Mouse (Mus musculus): Measurements from ENCODE around the gene Gm48551. TPM values are rescaled to one million over a fixed set of nuclear protein-coding genes. Genes with fewer than 3 reads are reported as not detected.

Gm48551 gene
- total RNA-seq (2021) = 1 to 10 TPM; 2.4 to 3.2 TPM
- long read RNA-seq, experiment 1, partial matches to known transcripts = 0 of 7 reads
- long read RNA-seq, experiment 1, other reads (novel, unspliced or antisense) = 7 of 7 reads
- long read RNA-seq, experiment 2, partial matches to known transcripts = 0 of 6 reads
- long read RNA-seq, experiment 2, other reads (novel, unspliced or antisense) = 6 of 6 reads

DNA sequence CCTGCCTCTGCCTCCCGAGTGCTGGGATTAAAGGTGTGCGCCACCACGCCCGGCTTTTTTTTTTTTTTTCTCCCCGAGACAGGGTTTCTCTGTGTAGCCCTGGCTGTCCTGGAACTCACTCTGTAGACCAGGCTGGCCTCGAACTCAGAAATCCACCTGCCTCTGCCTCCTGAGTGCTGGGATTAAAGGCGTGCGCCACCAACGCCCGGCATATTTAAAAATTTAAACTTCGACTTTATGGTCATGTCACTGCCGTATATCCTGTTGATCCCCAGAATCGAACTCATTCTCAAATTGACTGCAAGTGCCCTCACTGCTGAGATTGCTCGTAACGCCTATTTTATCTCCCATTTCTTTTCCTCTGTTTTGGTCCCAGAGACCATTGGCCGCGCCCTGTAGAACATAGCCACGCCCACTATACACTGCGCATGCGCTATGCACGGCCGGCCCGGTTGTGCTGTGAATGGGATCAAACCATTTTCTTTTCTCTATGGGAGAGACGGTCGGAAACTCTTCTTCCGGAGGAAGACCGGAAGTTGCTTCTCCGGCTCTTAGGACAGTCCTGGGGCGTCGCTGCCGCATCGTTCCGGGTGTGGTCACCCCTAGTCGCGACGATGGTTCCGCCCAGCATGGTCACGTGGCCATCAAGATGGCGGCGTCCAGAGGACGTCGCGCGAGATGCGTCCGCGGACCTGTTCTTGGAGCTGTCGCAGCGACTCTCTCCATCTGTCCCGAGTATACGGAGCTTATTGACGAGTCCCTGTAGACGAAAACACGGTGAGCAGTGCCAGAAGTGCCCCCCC lies at the start of gene Gm48551, which contains the start of gene Dohh:
TSS of gene Gm48551 (plus strand) at position 665 of the 803 bp plus-strand sequence.
TSS of gene Dohh (plus strand) at position 627 of the 803 bp plus-strand sequence.
- intact Hi-C loops (cut with DNase I) = no loop called here
- DNase-seq (ENCODE audit: low spot score in 2 of 2) = peak; percentile 99

DNA sequence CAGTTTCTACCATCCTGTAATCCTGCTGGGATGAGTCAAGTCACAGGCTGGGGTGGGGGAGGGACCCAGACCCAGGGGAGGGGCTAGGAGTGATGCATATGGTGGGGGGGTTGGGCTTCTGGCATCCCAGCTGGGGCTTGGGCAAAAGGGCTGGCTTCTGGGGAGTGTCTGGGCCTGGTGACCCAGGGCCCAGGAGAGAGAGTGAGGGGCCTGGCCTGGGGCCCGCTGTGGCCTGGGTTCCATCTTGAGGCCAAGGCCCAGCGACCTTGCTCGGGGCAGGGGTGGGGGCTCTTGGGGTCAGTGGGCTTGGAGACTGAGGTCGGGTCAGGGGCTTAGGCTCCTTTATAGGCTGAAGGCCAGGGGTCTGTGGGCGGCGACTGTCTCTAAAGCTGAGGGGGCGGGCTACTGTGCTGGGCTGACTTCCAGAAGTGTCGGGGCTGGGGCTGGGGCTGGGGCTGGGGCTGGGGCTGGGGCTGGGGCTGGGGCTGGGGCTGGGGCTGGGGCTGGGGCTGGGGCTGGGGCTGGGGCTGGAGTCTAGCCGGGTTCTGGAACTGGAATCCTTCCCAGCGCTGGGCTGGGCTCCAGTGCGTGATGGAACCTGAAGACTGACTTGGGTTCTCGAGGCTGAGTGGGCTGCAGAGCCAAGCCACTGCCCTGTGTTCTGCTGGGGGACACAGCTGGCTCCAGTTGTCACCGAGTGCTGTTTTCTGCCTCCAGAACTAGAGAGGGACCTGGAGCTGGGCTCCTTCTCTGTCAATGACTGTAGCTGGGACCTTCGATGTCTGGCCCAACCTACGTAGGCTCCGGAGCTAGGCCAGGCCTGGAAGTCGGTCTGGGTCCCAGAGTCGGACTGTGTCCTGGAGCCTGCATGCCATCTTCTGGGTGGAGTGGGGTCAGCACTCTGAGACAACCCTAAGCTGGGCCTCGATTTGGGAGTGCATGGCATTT lies 48.6 kb upstream of the Gm48551 start:
- intact Hi-C loops (cut with DNase I) = no loop called here
- DNase-seq (ENCODE audit: low spot score in 2 of 2) = no peak

DNA sequence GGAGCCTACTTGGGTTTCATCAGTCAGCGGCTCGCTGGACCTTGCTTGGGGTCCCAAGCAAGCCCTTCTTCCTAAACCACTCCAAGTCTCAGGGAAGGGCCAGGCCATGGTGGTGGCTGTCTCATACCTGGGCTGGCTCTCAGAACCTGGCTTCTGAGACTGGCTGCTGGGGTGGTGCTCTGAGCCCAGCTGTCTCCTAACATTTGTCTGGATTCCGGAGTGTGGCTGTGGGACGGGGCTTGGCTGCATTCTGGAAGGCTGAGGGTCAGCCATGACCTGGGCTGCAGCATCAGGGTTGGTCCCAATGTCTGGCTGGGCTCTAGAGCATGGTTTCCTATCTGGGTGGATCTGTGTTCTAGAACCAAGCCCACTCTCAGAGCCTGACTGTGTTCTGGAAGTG lies 47.7 kb upstream of the Gm48551 start:
- DNase-seq (ENCODE audit: low spot score in 2 of 2) = no peak
- intact Hi-C loops (cut with DNase I) = no loop called here

DNA sequence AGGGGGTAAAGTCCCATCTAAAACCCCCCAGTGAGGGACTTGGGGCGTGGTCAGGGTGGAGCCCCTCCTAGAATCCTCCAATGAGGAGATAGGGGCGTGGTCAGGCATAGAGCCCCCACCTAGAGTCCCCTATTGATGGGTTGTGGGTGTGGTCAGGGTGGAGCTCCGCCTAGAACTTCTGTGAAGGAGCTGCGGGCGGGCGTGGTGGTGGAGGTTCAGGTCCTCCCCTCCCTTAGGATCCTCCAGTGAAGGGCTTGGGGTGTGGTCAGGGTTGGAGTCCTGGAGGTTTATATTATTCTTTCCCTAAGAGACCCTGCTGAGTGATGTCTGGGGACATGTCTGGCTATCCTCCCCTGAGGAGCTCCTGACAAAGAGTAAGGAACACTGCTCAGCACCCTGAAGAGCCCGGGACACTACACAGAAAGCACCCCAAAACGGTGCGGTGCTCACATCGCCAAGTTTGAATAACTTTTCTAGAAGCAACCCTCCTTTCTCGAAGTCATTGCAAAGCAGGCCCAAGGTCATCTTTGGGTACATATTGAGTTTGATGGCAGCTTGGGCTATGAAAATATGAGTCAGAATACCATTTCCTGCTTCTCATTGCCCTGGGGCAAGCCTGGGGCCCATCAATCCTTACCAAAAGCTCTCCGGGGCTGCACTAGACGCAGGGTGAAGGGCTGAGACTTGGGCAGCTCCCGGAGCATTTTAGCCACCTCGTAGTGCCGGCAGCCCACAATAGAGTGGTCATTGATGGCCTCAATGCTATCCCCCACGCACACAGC lies 43.5 kb upstream of the Gm48551 start:
- no peak for DNase-seq (ENCODE audit: low spot score in 2 of 2)
- intact Hi-C loops (cut with DNase I) = no loop called here

DNA sequence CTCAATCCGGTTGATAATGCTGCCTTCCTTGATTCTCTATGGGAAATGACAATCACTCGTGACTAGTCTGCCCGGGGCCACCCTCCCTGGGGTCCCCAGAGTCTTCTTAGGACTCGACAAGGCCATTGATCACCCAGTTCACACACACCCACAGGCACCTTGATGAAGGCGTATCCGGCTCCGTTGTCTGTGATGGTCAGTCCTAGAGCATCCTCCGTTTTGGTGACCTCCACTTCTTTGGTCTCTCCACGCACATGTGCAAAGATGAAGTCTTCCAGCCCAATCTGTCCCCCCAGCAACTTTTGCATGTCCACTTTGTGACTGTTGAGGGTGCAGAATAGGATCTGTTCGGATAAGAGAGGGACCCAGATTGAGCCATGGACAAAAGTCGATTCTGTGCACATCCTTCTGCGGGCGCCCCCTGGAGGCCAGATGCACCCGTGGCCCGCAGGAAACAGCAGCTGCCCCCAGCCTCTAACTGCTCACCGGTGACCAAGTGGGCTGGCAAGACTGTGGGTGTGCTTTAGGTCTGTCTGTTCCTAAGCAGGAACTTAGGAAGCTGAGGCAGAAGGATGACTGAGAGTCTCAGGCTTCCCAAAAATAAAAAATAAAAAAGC lies 42.8 kb upstream of the Gm48551 start:
- intact Hi-C loops (cut with DNase I) = no loop called here
- DNase-seq (ENCODE audit: low spot score in 2 of 2) = peak in 1 of 2 experiments; percentile 66

DNA sequence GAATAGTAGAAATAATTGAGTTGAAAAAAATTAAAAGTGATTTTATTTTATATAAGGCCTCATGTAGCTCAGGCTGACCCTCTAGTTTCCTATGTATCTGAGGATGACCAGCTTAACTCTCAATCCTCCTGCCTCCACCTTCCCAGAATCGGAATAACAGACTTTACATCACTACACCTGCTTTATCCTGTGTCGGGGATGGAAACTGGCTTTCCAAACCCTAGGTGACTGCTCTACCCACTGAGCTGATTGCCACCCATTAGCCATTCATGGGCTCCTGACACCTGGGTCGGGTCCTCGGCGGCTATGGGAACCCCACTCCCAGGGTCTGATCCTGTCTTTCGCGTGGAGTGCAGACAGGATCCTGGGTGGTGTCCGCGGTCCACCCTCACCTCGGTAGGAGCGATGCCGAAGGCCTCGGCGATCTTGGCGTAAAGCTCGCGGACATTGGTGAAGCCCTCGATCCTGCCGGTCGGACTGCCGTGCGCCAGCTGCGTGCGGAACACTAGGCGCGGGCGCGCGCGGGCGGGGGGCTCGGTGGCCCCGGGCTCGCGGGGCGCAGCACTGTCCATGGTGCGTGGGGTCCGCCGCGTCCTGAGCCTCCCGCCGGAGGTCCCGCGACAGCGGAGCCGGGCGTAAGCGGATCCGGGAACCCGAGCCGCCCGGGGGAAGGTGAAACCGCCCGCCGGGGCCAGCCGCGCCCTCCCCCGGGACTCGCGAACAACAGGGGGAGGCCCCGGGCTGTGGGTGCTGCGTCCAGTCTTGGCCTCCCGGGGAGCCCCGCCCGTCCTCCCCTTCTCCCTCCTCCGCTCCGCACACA lies 41.4 kb upstream of the Gm48551 start, which contains the start of gene Gipc3:
TSS of gene Gipc3 (minus strand) at position 581 of the 820 bp plus-strand sequence.
- no peak for DNase-seq (ENCODE audit: low spot score in 2 of 2)
- intact Hi-C loops (cut with DNase I) = no loop called here

DNA sequence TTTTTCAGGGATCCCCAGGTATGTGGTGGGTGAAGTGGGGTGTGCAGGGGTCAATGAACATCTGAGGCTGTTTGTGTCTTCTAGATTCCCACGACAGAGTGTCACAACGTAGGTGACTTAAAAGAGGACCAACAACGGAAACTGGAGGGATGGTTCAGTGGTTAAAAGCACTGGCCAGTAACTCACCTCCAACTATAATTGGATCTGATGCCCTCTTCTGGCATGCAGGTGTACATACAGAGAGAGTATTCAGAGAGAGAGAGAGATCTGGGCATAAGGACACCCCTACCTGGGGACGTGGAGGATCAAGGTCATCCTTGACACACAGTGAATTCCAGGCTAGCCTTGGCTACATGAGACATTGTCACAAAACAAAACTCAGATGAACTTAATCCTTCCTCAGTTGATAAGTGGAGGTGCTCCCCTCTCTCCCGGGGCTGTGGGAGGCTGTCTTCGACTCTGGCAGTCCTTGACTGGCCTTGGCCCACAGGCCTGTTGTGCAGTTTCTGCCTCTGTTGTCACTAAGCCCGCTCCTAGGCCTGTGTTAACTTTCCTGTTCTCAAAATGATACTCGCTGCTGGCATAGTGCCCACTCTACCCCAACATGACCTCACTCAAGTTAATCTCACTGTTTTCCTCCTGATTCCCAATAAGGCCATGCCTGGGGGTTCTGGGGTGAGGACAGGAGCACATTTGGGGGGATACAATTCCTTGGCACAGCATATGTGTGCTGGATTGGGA lies 39.7 kb upstream of the Gm48551 start:
- intact Hi-C loops (cut with DNase I) = loop anchor here (5.0 kb wide), 1 partner anchor 57 kb away; no protein-coding TSS in a partner anchor
- DNase-seq (ENCODE audit: low spot score in 2 of 2) = no peak

DNA sequence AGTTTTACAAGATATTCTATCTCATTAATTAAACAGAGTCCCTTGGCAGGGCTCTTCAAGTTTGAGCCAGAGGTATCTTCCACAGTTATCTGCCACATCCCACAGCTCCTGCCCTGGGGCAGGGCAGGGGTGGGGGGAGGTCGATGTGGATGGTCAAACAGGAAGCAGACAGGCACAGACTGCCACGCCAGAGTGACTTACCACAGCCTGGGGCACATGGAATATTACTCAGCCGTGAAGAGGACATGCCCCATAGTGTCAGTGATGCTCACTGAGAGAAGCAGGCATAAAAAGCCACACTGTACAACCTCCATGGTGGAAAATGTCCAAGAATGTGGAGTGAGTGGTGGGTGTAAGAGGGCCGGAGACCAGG lies 39.1 kb upstream of the Gm48551 start:
- no peak for DNase-seq (ENCODE audit: low spot score in 2 of 2)
- intact Hi-C loops (cut with DNase I) = loop anchor here (5.0 kb wide), 1 partner anchor 58 kb away; no protein-coding TSS in a partner anchor

DNA sequence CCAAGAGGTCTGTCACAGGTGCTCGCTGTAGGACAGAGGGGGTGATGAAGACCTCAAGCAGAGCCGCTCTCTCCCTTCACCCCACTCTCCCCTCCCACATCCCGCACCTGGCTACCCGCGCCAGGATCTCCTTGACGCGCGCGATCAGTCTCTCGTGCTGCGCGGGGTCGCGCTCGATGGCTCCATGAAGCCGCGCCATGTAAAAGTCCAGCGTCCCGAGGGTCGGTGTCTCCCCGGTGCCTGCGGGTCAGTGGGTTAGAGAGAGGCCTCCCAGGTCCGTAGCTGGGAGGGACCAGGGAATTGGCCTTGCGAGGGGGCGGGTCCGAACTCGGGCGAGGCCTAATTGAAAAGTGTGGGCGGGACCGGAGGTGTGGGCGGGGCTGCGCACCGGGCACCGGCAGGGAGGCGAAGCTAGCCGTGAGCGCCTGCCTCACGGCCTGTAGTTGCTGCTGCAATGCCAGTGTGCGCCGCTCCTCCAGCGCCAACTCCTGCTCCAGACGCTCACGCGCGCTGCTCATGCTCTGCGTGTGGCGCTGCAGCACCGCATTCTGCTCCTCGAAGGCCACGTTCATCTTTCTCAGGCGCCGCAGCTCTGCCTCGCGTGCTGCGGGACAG lies 37.7 kb upstream of the Gm48551 start:
- peak; percentile 72 to 81 for DNase-seq (ENCODE audit: low spot score in 2 of 2)
- intact Hi-C loops (cut with DNase I) = loop anchor here (5.0 kb wide), 1 partner anchor 59 kb away; no protein-coding TSS in a partner anchor

DNA sequence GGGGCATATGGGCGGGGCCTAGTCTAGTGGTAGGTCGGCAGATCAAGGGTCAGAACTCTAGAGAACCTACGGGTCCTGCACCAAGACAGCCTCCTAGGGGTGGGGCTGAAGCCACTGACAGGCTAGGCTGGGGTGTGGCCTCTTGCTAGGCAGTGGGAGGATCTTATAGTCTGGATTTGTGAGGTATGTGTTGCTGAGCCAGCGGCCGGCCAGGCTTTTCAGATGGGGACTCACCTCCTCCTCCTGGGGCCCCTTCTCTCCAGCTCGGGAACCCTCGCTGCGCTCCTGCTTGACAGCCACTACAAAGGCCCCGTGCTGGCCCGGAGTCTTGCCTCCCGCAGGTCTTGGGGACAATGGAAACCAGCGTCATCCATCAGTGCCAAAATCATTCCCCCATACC lies 35.1 kb upstream of the Gm48551 start:
- intact Hi-C loops (cut with DNase I) = loop anchor here (5.0 kb wide), 1 partner anchor 62 kb away; no protein-coding TSS in a partner anchor

DNA sequence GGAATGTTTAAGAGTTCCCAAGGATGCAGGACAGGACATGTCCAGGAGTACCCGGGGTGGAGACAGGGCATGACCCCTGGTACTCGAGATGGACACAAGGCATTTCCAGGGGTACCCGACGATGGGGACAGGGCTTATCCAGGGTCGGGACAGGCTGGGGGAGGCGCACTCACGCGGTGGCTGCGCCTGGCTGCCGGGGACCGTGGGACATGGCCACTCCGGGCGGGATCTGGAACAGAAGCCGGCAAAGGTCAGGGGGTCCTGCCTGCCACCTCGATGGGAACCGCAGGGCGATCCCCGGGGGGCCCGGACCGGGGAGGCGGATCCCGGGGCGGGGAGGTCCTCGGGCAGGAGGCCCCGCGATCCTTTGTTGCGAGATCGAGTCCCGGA lies 34.3 kb upstream of the Gm48551 start:
- no peak for DNase-seq (ENCODE audit: low spot score in 2 of 2)
- intact Hi-C loops (cut with DNase I) = loop anchor here (5.0 kb wide), 1 partner anchor 63 kb away; no protein-coding TSS in a partner anchor

More for the DNA sequence above, 35.1 kb upstream of the Gm48551 start:
- DNase-seq (ENCODE audit: low spot score in 2 of 2) = no peak

DNA sequence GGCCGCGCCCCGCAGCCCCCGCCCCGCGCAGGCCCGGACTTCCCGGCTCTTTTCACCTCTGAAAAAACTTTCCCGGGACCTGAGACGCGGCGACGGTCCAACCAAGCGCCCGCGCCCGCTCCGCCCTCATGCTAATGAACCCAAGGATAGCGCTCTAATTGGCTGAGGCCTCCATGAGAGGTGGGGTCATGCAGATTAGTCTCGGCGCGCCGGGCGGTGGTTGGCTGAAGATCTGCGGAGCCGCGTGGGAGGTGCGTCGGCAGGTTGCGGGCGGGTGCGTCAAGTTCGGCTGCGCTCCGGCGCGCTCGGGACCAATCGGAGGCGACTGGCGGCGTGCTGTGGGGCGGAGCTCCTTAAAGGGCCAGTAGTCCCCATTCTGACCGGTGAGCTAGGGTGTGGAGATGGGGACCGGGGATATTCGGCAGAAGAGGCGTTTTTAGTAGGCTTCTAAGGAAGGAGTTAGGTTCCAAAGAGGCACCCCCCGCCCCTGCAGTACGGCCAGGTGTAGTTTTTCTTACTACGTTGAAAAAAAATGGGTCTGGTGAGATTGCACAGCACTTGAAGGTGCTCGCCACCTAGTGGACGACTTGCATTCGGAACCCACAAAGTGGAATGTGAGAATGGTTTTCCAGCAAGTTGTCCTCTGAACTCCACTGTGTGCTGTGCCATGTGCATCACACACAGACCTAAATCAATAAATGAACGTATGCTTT lies 33.8 kb upstream of the Gm48551 start, which contains the start of gene Hmg20b:
TSS of gene Hmg20b (minus strand) at position 130 of the 713 bp plus-strand sequence.
- DNase-seq (ENCODE audit: low spot score in 2 of 2) = peak; percentile 100
- intact Hi-C loops (cut with DNase I) = no loop called here

DNA sequence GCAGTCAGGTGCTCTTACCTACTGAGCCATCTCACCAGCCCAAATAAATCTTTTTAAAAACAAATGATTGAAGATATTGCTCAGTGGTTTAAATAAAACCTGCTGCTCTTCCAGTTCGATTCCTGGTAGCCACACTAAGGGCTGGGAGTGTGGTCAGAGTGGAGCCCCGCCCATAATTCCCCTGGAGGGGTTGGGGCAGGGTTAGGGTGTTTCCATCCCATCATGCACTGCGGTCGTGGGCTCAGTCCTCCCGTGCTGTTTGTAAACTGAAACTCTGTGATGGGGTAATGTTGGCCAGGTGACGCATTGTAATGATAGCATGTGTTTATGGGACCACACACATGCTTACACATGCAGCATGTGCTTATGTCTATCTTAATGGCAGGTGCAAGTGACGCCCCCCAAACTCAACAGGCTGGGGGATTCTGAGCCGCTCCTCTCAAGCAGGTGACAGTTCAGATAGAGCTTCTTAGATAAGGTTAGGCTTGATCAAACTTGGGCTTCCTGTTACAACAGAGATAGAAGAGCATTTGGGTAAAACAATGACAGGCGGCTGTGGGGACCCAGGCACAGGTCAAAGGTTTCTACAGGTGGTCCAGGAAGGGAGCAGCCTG lies 32.5 kb upstream of the Gm48551 start:
- intact Hi-C loops (cut with DNase I) = no loop called here
- no peak for DNase-seq (ENCODE audit: low spot score in 2 of 2)

DNA sequence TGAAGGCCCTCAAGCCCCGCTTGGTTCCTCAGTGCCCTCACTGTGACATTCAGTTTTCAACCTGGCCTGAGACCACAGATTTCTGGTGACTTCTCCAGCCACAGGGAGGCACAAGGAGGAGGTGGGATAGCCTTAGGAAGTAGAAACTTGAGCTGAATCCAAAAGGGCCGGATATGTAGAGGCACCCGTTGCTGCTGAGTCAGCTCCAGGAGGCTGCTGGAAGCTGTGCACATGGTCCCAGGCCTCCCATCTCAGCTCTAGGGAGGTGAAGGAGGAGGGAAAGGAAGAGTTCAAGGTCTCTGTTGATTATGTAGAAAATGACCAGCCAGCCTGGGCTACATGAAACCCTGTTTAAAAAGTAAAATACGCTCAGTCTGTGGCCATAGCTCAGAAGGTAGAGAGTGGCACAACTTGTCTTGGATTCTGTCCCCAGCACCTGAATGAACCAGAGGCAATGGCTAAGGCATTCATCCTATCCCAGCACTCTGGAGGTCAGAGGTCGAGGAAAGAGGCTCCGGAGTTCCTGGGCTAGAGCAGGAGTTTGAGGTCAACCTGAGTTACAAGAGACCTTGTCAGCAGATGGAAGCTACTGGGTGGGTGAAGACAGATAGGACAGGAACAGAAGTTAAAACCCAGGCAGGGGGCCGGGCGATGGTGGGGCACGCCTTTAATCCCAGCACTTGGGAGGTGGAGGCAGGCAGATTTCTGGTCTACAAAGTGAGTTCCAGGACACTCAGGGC lies 29.4 kb upstream of the Gm48551 start:
- DNase-seq (ENCODE audit: low spot score in 2 of 2) = no peak
- intact Hi-C loops (cut with DNase I) = no loop called here

DNA sequence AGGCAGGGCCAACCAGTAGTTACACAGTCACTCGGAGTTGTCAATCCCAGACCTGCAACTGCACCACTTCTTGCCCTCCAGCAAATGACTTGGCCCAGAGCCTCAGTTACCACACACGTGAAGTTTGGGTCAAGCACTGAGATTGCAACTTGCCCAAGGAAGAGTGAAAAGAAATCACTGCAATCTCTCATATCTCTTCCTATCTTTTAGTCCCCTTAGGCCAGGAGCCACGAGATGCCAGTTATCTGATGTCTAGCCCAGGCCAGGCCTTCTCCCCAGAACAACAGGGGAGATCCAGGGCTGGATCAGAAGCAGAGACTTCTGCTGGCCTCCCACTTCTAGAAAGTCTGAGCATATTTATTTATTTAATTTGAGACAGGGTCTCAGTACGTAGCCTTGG lies 28.7 kb upstream of the Gm48551 start:
- intact Hi-C loops (cut with DNase I) = no loop called here
- no peak for DNase-seq (ENCODE audit: low spot score in 2 of 2)

All from left cerebral cortex, postnatal 14 days (tissue).